Mouse (Mus musculus): ENCODE data around the gene Prkg1. TPM values are rescaled to one million over a fixed set of nuclear protein-coding genes. Genes with fewer than 3 reads are reported as not detected.

Gene Prkg1
- total and polyA plus RNA-seq, 3 experiments, result 2.2 to 13.6 (median 11.0) TPM

DNA sequence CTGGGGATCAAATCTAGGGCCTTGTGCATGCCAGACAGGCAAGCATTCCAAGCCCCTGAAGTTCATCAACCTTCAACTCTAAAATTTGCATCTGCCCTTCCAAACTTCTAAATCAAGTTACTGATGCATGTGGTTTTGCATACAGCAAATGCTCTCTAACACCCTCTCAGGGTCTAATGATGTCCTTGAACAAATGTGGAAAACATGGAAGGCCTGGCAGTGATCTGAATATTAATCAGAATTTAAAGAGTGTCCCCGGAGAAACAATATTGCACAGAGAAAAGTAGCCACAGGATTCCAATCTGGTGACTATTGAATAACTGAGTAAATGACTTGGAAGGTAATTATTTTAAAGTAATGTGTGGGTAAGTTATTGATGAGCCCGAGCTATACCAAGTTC lies 481.2 kb downstream of the Prkg1 start:
- DNase-seq, result no peak
- intact Hi-C loops (cut with DNase I), result no loop called here
- 76% methylated on average over 2 of the region's 2 CpGs for WGBS

DNA sequence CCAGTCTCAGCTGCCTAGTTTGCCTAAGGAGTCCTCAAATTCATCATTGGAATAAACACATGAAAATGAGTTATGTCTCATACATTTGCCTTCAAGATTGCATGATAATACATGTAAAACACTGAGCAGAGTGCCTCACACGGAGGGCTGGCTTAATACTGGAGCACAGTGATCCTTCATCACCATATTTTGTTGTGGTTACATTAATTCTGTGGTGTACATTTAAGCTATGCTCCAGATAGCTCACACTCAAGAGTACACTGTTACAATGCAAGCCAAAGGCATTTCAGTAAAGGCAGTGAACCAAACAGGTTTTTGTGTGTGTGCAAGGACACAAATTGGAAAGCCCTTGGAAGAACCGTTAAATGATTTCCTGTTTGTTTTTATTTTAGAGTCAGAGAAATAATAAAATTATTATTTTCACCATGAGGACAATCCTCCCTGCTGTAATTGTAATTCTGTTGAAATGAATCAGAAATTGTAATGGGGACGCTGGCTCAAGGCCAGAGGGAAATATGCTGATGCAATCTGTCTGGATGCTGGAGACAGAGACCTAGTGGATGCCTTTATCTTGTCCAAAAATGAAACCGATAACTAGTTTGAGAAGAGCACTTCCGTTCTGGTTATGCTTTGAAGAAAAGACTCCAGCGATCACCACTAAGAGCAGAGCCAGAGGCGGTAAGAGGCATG lies 484.9 kb downstream of the Prkg1 start:
- peak; percentile 20 to 36 for DNase-seq
- intact Hi-C loops (cut with DNase I), result no loop called here

More for the DNA sequence above, 481.2 kb downstream of the Prkg1 start:
- no peak overlapping the region for H3K9ac ChIP-seq (ENCODE audit: low read depth, low read length)
- no peaks in the 10 kb centered on the region for H3K27me3 ChIP-seq (ENCODE audit: control insufficient read depth, insufficient read depth, low read length)
- TF ChIP-seq EP300 (IDR thresholded peaks at IDR 0.05; ENCODE audit: insufficient read depth, low read depth, low read length), result no peak
- no peak for TF ChIP-seq POLR2A (IDR thresholded peaks at IDR 0.05; ENCODE audit: insufficient read depth, low read depth, low read length)
- TF ChIP-seq CTCF (IDR thresholded peaks at IDR 0.05), result no peak
- H3K27ac ChIP-seq, result no peak overlapping the region
- H3K79me2 ChIP-seq (replicated peaks; ENCODE audit: control insufficient read depth, insufficient read depth, low read length), result no peaks in the 10 kb centered on the region
- no peaks in the 10 kb centered on the region; the same call in 1 of the 2 replicates for H3K4me1 ChIP-seq (ENCODE audit: control insufficient read depth, insufficient read depth, low read length)
- no peak overlapping the region for H3K4me3 ChIP-seq
- no peaks in the 10 kb centered on the region for H3K36me3 ChIP-seq (ENCODE audit: control insufficient read depth, insufficient read depth, low read length)

DNA sequence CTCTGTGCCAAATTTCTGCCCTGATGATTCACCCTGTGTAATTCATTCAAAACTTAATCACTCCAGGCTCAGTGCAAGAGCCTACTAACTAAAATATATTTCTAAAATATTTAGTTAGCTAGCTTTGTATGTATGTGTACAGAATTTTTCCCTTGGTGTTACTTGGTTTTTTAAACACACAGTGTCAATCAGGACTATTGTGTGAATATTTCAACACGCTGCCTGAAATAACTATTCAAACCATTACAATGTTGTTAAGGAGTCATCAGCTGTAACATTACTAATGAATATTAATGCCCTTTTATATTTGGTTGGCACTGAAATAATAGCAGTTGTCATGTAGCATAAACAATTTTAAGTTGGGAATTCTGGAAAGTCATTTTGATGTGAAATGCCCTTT lies 502.4 kb downstream of the Prkg1 start:
- H3K27me3 ChIP-seq (ENCODE audit: control insufficient read depth, insufficient read depth, low read length), result no peaks in the 10 kb centered on the region
- H3K4me3 ChIP-seq, result no peak overlapping the region
- no peak overlapping the region for H3K9ac ChIP-seq (ENCODE audit: low read depth, low read length)
- no peaks in the 10 kb centered on the region for H3K79me2 ChIP-seq (replicated peaks; ENCODE audit: control insufficient read depth, insufficient read depth, low read length)
- intact Hi-C loops (cut with DNase I), result no loop called here
- no peaks in the 10 kb centered on the region for H3K4me1 ChIP-seq (ENCODE audit: control insufficient read depth, insufficient read depth, low read length)
- no peak for TF ChIP-seq CTCF (IDR thresholded peaks at IDR 0.05)
- no peak for TF ChIP-seq EP300 (IDR thresholded peaks at IDR 0.05; ENCODE audit: insufficient read depth, low read depth, low read length)
- TF ChIP-seq POLR2A (IDR thresholded peaks at IDR 0.05; ENCODE audit: insufficient read depth, low read depth, low read length), result no peak
- WGBS, result 93% methylated on average over 1 of the region's 1 CpGs
- no peak for DNase-seq
- no peaks in the 10 kb centered on the region for H3K36me3 ChIP-seq (ENCODE audit: control insufficient read depth, insufficient read depth, low read length)
- H3K27ac ChIP-seq, result no peak overlapping the region

More for the DNA sequence above, 484.9 kb downstream of the Prkg1 start:
- Histone ChIP-seq H3K79me2 (replicated peaks; ENCODE audit: control insufficient read depth, insufficient read depth, low read length) (no peaks in the 10 kb centered on the region), H3K27ac (no peak overlapping the region), H3K4me3 (no peak overlapping the region), H3K9ac (ENCODE audit: low read depth, low read length) (no peak overlapping the region), H3K36me3 (ENCODE audit: control insufficient read depth, insufficient read depth, low read length) (no peaks in the 10 kb centered on the region), H3K4me1 (ENCODE audit: control insufficient read depth, insufficient read depth, low read length) (no peaks in the 10 kb centered on the region; the same call in 1 of the 2 replicates), H3K27me3 (ENCODE audit: control insufficient read depth, insufficient read depth, low read length) (no peaks in the 10 kb centered on the region)
- WGBS, result 60% methylated on average over 7 of the region's 7 CpGs
- TF ChIP-seq CTCF (IDR thresholded peaks at IDR 0.05) (no peak), POLR2A (IDR thresholded peaks at IDR 0.05; ENCODE audit: insufficient read depth, low read depth, low read length) (no peak), EP300 (IDR thresholded peaks at IDR 0.05; ENCODE audit: insufficient read depth, low read depth, low read length) (no peak)

DNA sequence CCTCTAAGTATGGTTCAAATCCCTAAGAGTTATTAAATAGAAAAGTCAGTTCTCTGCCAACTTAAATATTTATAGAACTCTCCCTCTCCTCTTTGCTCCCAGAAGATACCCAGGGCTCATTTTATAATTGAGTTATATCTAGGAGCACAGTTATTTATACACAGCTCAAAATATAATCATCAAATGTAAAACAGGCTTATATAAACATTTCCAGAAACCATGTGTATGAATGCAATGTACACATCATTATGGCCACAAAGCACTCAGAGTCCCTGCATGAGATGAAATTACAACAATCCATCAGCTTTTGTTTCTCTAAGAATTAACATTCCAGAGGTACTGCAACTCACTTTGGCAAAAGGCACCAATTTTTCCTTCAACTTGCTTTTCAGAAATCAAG lies 504.3 kb downstream of the Prkg1 start:
- no peak for TF ChIP-seq CTCF (IDR thresholded peaks at IDR 0.05)
- no peak for TF ChIP-seq POLR2A (IDR thresholded peaks at IDR 0.05; ENCODE audit: insufficient read depth, low read depth, low read length)
- no peak for TF ChIP-seq EP300 (IDR thresholded peaks at IDR 0.05; ENCODE audit: insufficient read depth, low read depth, low read length)
- H3K27ac ChIP-seq, result no peak overlapping the region
- intact Hi-C loops (cut with DNase I), result no loop called here
- H3K4me1 ChIP-seq (ENCODE audit: control insufficient read depth, insufficient read depth, low read length), result no peaks in the 10 kb centered on the region
- no peaks in the 10 kb centered on the region for H3K27me3 ChIP-seq (ENCODE audit: control insufficient read depth, insufficient read depth, low read length)
- no peak for DNase-seq
- no peaks in the 10 kb centered on the region for H3K36me3 ChIP-seq (ENCODE audit: control insufficient read depth, insufficient read depth, low read length)
- H3K79me2 ChIP-seq (replicated peaks; ENCODE audit: control insufficient read depth, insufficient read depth, low read length), result no peaks in the 10 kb centered on the region
- H3K4me3 ChIP-seq, result no peak overlapping the region
- no peak overlapping the region for H3K9ac ChIP-seq (ENCODE audit: low read depth, low read length)

DNA sequence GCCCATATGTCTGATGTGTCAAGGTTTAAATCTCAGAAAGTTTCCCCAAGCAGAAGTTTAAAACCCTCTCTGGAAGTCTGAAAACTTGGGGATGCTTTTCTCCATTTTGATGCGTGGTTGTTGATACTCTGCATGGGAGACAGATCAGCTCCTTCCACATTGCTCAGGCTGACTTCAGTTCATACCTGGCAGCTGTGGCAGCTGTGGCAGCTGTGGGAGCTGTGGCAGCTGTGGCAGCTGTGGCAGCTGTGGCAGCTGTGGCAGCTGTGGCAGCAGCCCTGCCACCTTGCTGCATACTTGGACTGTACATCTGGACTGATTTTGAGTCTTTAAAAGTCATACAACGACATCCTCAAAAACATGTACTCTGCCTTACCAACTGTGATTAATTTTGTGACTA lies 509.1 kb downstream of the Prkg1 start:
- H3K9ac ChIP-seq (ENCODE audit: low read depth, low read length), result no peak overlapping the region
- no peak overlapping the region for H3K4me3 ChIP-seq
- H3K79me2 ChIP-seq (replicated peaks; ENCODE audit: control insufficient read depth, insufficient read depth, low read length), result no peaks in the 10 kb centered on the region
- intact Hi-C loops (cut with DNase I), result no loop called here
- H3K27ac ChIP-seq, result no peak overlapping the region
- no peaks in the 10 kb centered on the region for H3K36me3 ChIP-seq (ENCODE audit: control insufficient read depth, insufficient read depth, low read length)
- no peak for DNase-seq
- H3K27me3 ChIP-seq (ENCODE audit: control insufficient read depth, insufficient read depth, low read length), result no peaks in the 10 kb centered on the region
- 77% methylated on average over 2 of the region's 2 CpGs for WGBS
- no peaks in the 10 kb centered on the region for H3K4me1 ChIP-seq (ENCODE audit: control insufficient read depth, insufficient read depth, low read length)
- TF ChIP-seq CTCF (IDR thresholded peaks at IDR 0.05) (no peak), POLR2A (IDR thresholded peaks at IDR 0.05; ENCODE audit: insufficient read depth, low read depth, low read length) (no peak), EP300 (IDR thresholded peaks at IDR 0.05; ENCODE audit: insufficient read depth, low read depth, low read length) (no peak)

DNA sequence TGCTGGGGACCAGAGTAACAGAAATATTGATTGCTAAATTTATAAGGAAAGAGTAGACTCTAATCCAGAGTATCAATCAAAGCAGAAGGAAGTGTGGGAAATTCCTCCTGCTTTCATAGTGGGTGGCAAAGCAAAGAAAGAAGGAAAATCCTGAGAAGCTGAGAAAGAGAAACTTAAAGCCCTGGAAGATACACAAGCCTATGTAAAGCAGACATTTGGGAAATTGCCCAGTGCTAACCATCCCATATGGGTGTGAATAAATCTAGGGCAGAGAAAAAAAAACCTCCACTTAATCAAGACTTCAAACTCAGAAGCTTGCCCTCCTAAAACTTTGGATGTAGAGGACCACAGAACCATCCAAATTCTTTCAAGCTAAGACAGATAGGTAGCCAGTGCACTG lies 532.4 kb downstream of the Prkg1 start:
- no peak overlapping the region for H3K27ac ChIP-seq
- no peak overlapping the region for H3K9ac ChIP-seq (ENCODE audit: low read depth, low read length)
- H3K4me3 ChIP-seq, result no peak overlapping the region
- DNase-seq, result no peak
- no peaks in the 10 kb centered on the region for H3K36me3 ChIP-seq (ENCODE audit: control insufficient read depth, insufficient read depth, low read length)
- TF ChIP-seq EP300 (IDR thresholded peaks at IDR 0.05; ENCODE audit: insufficient read depth, low read depth, low read length) (no peak), POLR2A (IDR thresholded peaks at IDR 0.05; ENCODE audit: insufficient read depth, low read depth, low read length) (no peak)
- no peaks in the 10 kb centered on the region for H3K79me2 ChIP-seq (replicated peaks; ENCODE audit: control insufficient read depth, insufficient read depth, low read length)
- no peaks in the 10 kb centered on the region for H3K4me1 ChIP-seq (ENCODE audit: control insufficient read depth, insufficient read depth, low read length)
- H3K27me3 ChIP-seq (ENCODE audit: control insufficient read depth, insufficient read depth, low read length), result no peaks in the 10 kb centered on the region
- intact Hi-C loops (cut with DNase I), result no loop called here
